Mouse (Mus musculus): ENCODE data around the gene Emp2. TPM values are rescaled to one million over a fixed set of nuclear protein-coding genes. Genes with fewer than 3 reads are reported as not detected.

The Emp2 gene
- 131 and 151 TPM in 2 replicates for polyA plus RNA-seq (2015; fragmentation: Nextera tagmentation; extraction: Ambion mirVana)

- peak within 1 kb of the TSS; percentile 89 for H3K9ac ChIP-seq (ENCODE audit: low read length)
- no peaks in the 10 kb centered on the region for H3K9me3 ChIP-seq (ENCODE audit: control insufficient read depth, low read length)
- H3K27me3 ChIP-seq (ENCODE audit: control insufficient read depth, insufficient read depth, low read depth, low read length): no peaks in the 10 kb centered on the region
- under 1% methylated on average over 37 of the region's 40 CpGs for WGBS
- H3K4me2 ChIP-seq (ENCODE audit: low read depth, low read length): peak within 1 kb of the TSS; percentile 71
- H3K4me3 ChIP-seq (ENCODE audit: low read length): peak within 1 kb of the TSS; percentile 67
- peak within 1 kb of the TSS; percentile 80 for H3K27ac ChIP-seq (ENCODE audit: low read length)
- peak; percentile 95 for ATAC-seq (ENCODE audit: low read depth)
- H3K4me1 ChIP-seq (replicated peaks; ENCODE audit: control insufficient read depth, insufficient read depth, low read length): peaks cover 21% of the 10 kb centered on the region
- H3K36me3 ChIP-seq (ENCODE audit: control insufficient read depth, insufficient read depth, low read length): no peaks in the 10 kb centered on the region
Observed at GRCm38 (mm10) chr16:10313646-10314088, at the start of gene Emp2. TSS of gene Emp2 (minus strand) at chr16:10313968.

- no peak overlapping the region for H3K4me2 ChIP-seq (ENCODE audit: low read depth, low read length)
- H3K9me3 ChIP-seq (ENCODE audit: control insufficient read depth, low read length): no peaks in the 10 kb centered on the region
- no peaks in the 10 kb centered on the region for H3K27me3 ChIP-seq (ENCODE audit: control insufficient read depth, insufficient read depth, low read depth, low read length)
- WGBS: 39% methylated on average over 1 of the region's 1 CpGs
- no peak overlapping the region for H3K4me3 ChIP-seq (ENCODE audit: low read length)
- ATAC-seq (ENCODE audit: low read depth): no peak
- H3K4me1 ChIP-seq (replicated peaks; ENCODE audit: control insufficient read depth, insufficient read depth, low read length): peaks cover 25% of the 10 kb centered on the region
- no peak overlapping the region for H3K27ac ChIP-seq (ENCODE audit: low read length)
- no peaks in the 10 kb centered on the region for H3K36me3 ChIP-seq (ENCODE audit: control insufficient read depth, insufficient read depth, low read length)
- H3K9ac ChIP-seq (ENCODE audit: low read length): no peak overlapping the region
Observed at GRCm38 (mm10) chr16:10363061-10363460, 49.3 kb upstream of the Emp2 start.

GRCm38 (mm10) chr16:10359241-10359640 lies 45.5 kb upstream of the Emp2 start:
- no peaks in the 10 kb centered on the region for H3K9me3 ChIP-seq (ENCODE audit: control insufficient read depth, low read length)
- H3K4me3 ChIP-seq (ENCODE audit: low read length): no peak overlapping the region
- H3K4me2 ChIP-seq (ENCODE audit: low read depth, low read length): no peak overlapping the region
- H3K27me3 ChIP-seq (ENCODE audit: control insufficient read depth, insufficient read depth, low read depth, low read length): no peaks in the 10 kb centered on the region
- no peaks in the 10 kb centered on the region for H3K36me3 ChIP-seq (ENCODE audit: control insufficient read depth, insufficient read depth, low read length)
- H3K9ac ChIP-seq (ENCODE audit: low read length): no peak overlapping the region
- WGBS: 56% methylated on average over 6 of the region's 6 CpGs
- ATAC-seq (ENCODE audit: low read depth): peak; percentile 30
- peak overlapping the region; percentile 57 for H3K27ac ChIP-seq (ENCODE audit: low read length)
- peaks cover 24% of the 10 kb centered on the region for H3K4me1 ChIP-seq (replicated peaks; ENCODE audit: control insufficient read depth, insufficient read depth, low read length)

- ATAC-seq (ENCODE audit: low read depth): peak; percentile 88
- H3K4me2 ChIP-seq (ENCODE audit: low read depth, low read length): peak overlapping the region; percentile 25
- no peaks in the 10 kb centered on the region for H3K36me3 ChIP-seq (ENCODE audit: control insufficient read depth, insufficient read depth, low read length)
- peaks cover 24% of the 10 kb centered on the region for H3K4me1 ChIP-seq (replicated peaks; ENCODE audit: control insufficient read depth, insufficient read depth, low read length)
- H3K4me3 ChIP-seq (ENCODE audit: low read length): peak overlapping the region; percentile 3
- H3K9ac ChIP-seq (ENCODE audit: low read length): no peak overlapping the region
- peak overlapping the region; percentile 57 for H3K27ac ChIP-seq (ENCODE audit: low read length)
- H3K9me3 ChIP-seq (ENCODE audit: control insufficient read depth, low read length): no peaks in the 10 kb centered on the region
- H3K27me3 ChIP-seq (ENCODE audit: control insufficient read depth, insufficient read depth, low read depth, low read length): no peaks in the 10 kb centered on the region
- 14% methylated on average over 30 of the region's 30 CpGs for WGBS
Observed at GRCm38 (mm10) chr16:10358010-10358934, 44.5 kb upstream of the Emp2 start.

GRCm38 (mm10) chr16:10355004-10355403 lies 41.2 kb upstream of the Emp2 start:
- peak overlapping the region; percentile 55 for H3K27ac ChIP-seq (ENCODE audit: low read length)

GRCm38 (mm10) chr16:10351050-10351636 lies 37.4 kb upstream of the Emp2 start:
- H3K27ac ChIP-seq (ENCODE audit: low read length): peak overlapping the region; percentile 98
- H3K4me1 ChIP-seq (replicated peaks; ENCODE audit: control insufficient read depth, insufficient read depth, low read length): peaks cover 46% of the 10 kb centered on the region
- ATAC-seq (ENCODE audit: low read depth): peak; percentile 51
- WGBS: 33% methylated on average over 9 of the region's 9 CpGs
- no peak overlapping the region for H3K4me2 ChIP-seq (ENCODE audit: low read depth, low read length)
- H3K36me3 ChIP-seq (ENCODE audit: control insufficient read depth, insufficient read depth, low read length): no peaks in the 10 kb centered on the region
- no peaks in the 10 kb centered on the region for H3K27me3 ChIP-seq (ENCODE audit: control insufficient read depth, insufficient read depth, low read depth, low read length)
- H3K9ac ChIP-seq (ENCODE audit: low read length): no peak overlapping the region
- no peak overlapping the region for H3K4me3 ChIP-seq (ENCODE audit: low read length)
- H3K9me3 ChIP-seq (ENCODE audit: control insufficient read depth, low read length): no peaks in the 10 kb centered on the region

More at GRCm38 (mm10) chr16:10355004-10355403, 41.2 kb upstream of the Emp2 start:
- Histone ChIP-seq H3K27me3 (ENCODE audit: control insufficient read depth, insufficient read depth, low read depth, low read length) (no peaks in the 10 kb centered on the region), H3K4me2 (ENCODE audit: low read depth, low read length) (no peak overlapping the region), H3K9me3 (ENCODE audit: control insufficient read depth, low read length) (no peaks in the 10 kb centered on the region), H3K9ac (ENCODE audit: low read length) (no peak overlapping the region), H3K4me3 (ENCODE audit: low read length) (no peak overlapping the region), H3K4me1 (replicated peaks; ENCODE audit: control insufficient read depth, insufficient read depth, low read length) (peaks cover 34% of the 10 kb centered on the region), H3K36me3 (ENCODE audit: control insufficient read depth, insufficient read depth, low read length) (no peaks in the 10 kb centered on the region)
- peak; percentile 37 for ATAC-seq (ENCODE audit: low read depth)

- WGBS: 60% methylated on average over 10 of the region's 10 CpGs
- peak; percentile 92 for ATAC-seq (ENCODE audit: low read depth)
- Histone ChIP-seq H3K27me3 (ENCODE audit: control insufficient read depth, insufficient read depth, low read depth, low read length) (no peaks in the 10 kb centered on the region), H3K36me3 (ENCODE audit: control insufficient read depth, insufficient read depth, low read length) (no peaks in the 10 kb centered on the region), H3K4me1 (replicated peaks; ENCODE audit: control insufficient read depth, insufficient read depth, low read length) (peaks cover 38% of the 10 kb centered on the region), H3K9ac (ENCODE audit: low read length) (peak overlapping the region; percentile 37), H3K4me2 (ENCODE audit: low read depth, low read length) (peak overlapping the region; percentile 12; the same call in 1 of the 2 replicates), H3K4me3 (ENCODE audit: low read length) (no peak overlapping the region), H3K27ac (ENCODE audit: low read length) (peak overlapping the region; percentile 98), H3K9me3 (ENCODE audit: control insufficient read depth, low read length) (no peaks in the 10 kb centered on the region)
Observed at GRCm38 (mm10) chr16:10349876-10350275, 36.1 kb upstream of the Emp2 start.

GRCm38 (mm10) chr16:10349436-10349835 lies 35.7 kb upstream of the Emp2 start:
- H3K9me3 ChIP-seq (ENCODE audit: control insufficient read depth, low read length): no peaks in the 10 kb centered on the region
- no peaks in the 10 kb centered on the region for H3K36me3 ChIP-seq (ENCODE audit: control insufficient read depth, insufficient read depth, low read length)
- 32% methylated on average over 5 of the region's 5 CpGs for WGBS
- H3K27me3 ChIP-seq (ENCODE audit: control insufficient read depth, insufficient read depth, low read depth, low read length): no peaks in the 10 kb centered on the region
- peak overlapping the region; percentile 37 for H3K9ac ChIP-seq (ENCODE audit: low read length)
- H3K4me3 ChIP-seq (ENCODE audit: low read length): no peak overlapping the region
- peaks cover 34% of the 10 kb centered on the region for H3K4me1 ChIP-seq (replicated peaks; ENCODE audit: control insufficient read depth, insufficient read depth, low read length)
- peak overlapping the region; percentile 12; the same call in 1 of the 2 replicates for H3K4me2 ChIP-seq (ENCODE audit: low read depth, low read length)
- H3K27ac ChIP-seq (ENCODE audit: low read length): peak overlapping the region; percentile 98
- ATAC-seq (ENCODE audit: low read depth): peak; percentile 63

GRCm38 (mm10) chr16:10347551-10347950 lies 33.8 kb upstream of the Emp2 start:
- peak overlapping the region; percentile 98 for H3K27ac ChIP-seq (ENCODE audit: low read length)
- H3K9me3 ChIP-seq (ENCODE audit: control insufficient read depth, low read length): no peaks in the 10 kb centered on the region
- no peak overlapping the region for H3K4me3 ChIP-seq (ENCODE audit: low read length)
- peak; percentile 16 for ATAC-seq (ENCODE audit: low read depth)
- no peak overlapping the region; the same call in 1 of the 2 replicates for H3K9ac ChIP-seq (ENCODE audit: low read length)
- 64% methylated on average over 7 of the region's 7 CpGs for WGBS
- no peak overlapping the region for H3K4me2 ChIP-seq (ENCODE audit: low read depth, low read length)
- H3K4me1 ChIP-seq (replicated peaks; ENCODE audit: control insufficient read depth, insufficient read depth, low read length): peaks cover 34% of the 10 kb centered on the region
- H3K36me3 ChIP-seq (ENCODE audit: control insufficient read depth, insufficient read depth, low read length): no peaks in the 10 kb centered on the region
- no peaks in the 10 kb centered on the region for H3K27me3 ChIP-seq (ENCODE audit: control insufficient read depth, insufficient read depth, low read depth, low read length)

Data from lung, embryonic 16.5 days (tissue).